Mouse (Mus musculus): ENCODE data around the gene Etl4. TPM values are rescaled to one million over a fixed set of nuclear protein-coding genes. Genes with fewer than 3 reads are reported as not detected.

The Etl4 gene
- polyA plus RNA-seq (2012; rRNA removed; ENCODE audit: low replicate concordance) = 16.9 and 38.6 TPM in 2 replicates

GRCm38 (mm10) chr2:19909171-19909899 lies at the start of gene Etl4:
Gene Etl4 (plus strand): TSS chr2:19909780.

